Mouse (Mus musculus): ENCODE data around the gene Myo10.

The Myo10 gene

GRCm38 (mm10) chr15:25760304-25760703, 138.0 kb downstream of the Myo10 start:
- DNase-seq (ENCODE audit: low read depth in 2 of 2, low spot score in 2 of 2), result no peak

GRCm38 (mm10) chr15:25761049-25761448, 138.7 kb downstream of the Myo10 start:
- no peak for DNase-seq (ENCODE audit: low read depth in 2 of 2, low spot score in 2 of 2)

- DNase-seq (ENCODE audit: low read depth in 2 of 2, low spot score in 2 of 2), result no peak
These were observed 139.5 kb downstream of the Myo10 start for GRCm38 (mm10) chr15:25761800-25762211.

GRCm38 (mm10) chr15:25762306-25762705, 140.0 kb downstream of the Myo10 start:
- DNase-seq (ENCODE audit: low read depth in 2 of 2, low spot score in 2 of 2), result no peak

GRCm38 (mm10) chr15:25763106-25763505, 140.8 kb downstream of the Myo10 start:
- no peak for DNase-seq (ENCODE audit: low read depth in 2 of 2, low spot score in 2 of 2)

GRCm38 (mm10) chr15:25764653-25765352, 142.5 kb downstream of the Myo10 start:
- no peak for DNase-seq (ENCODE audit: low read depth in 2 of 2, low spot score in 2 of 2)

- no peak for DNase-seq (ENCODE audit: low read depth in 2 of 2, low spot score in 2 of 2)
These were observed 145.5 kb downstream of the Myo10 start for GRCm38 (mm10) chr15:25767777-25768176.

GRCm38 (mm10) chr15:25769524-25770255, 147.4 kb downstream of the Myo10 start:
- DNase-seq (ENCODE audit: low read depth in 2 of 2, low spot score in 2 of 2), result no peak

GRCm38 (mm10) chr15:25771782-25772181, 149.5 kb downstream of the Myo10 start:
- no peak for DNase-seq (ENCODE audit: low read depth in 2 of 2, low spot score in 2 of 2)

GRCm38 (mm10) chr15:25773711-25774513, 151.6 kb downstream of the Myo10 start:
- DNase-seq (ENCODE audit: low read depth in 2 of 2, low spot score in 2 of 2), result peak; percentile 4 to 24

GRCm38 (mm10) chr15:25778937-25779336, 156.6 kb downstream of the Myo10 start:
- no peak for DNase-seq (ENCODE audit: low read depth in 2 of 2, low spot score in 2 of 2)

GRCm38 (mm10) chr15:25779522-25780191, 157.3 kb downstream of the Myo10 start:
- DNase-seq (ENCODE audit: low read depth in 2 of 2, low spot score in 2 of 2), result no peak

- no peak for DNase-seq (ENCODE audit: low read depth in 2 of 2, low spot score in 2 of 2)
These were observed 158.7 kb downstream of the Myo10 start for GRCm38 (mm10) chr15:25781053-25781452.

GRCm38 (mm10) chr15:25785456-25786390, 163.4 kb downstream of the Myo10 start:
- DNase-seq (ENCODE audit: low read depth in 2 of 2, low spot score in 2 of 2), result no peak

GRCm38 (mm10) chr15:25787406-25787805, 165.1 kb downstream of the Myo10 start:
- no peak for DNase-seq (ENCODE audit: low read depth in 2 of 2, low spot score in 2 of 2)

GRCm38 (mm10) chr15:25787965-25788364, 165.6 kb downstream of the Myo10 start:
- DNase-seq (ENCODE audit: low read depth in 2 of 2, low spot score in 2 of 2), result no peak

GRCm38 (mm10) chr15:25788565-25788964, 166.2 kb downstream of the Myo10 start:
- DNase-seq (ENCODE audit: low read depth in 2 of 2, low spot score in 2 of 2), result no peak

- DNase-seq (ENCODE audit: low read depth in 2 of 2, low spot score in 2 of 2), result no peak
These were observed 166.9 kb downstream of the Myo10 start for GRCm38 (mm10) chr15:25789241-25789640.

- DNase-seq (ENCODE audit: low read depth in 2 of 2, low spot score in 2 of 2), result no peak
These were observed 169.5 kb downstream of the Myo10 start for GRCm38 (mm10) chr15:25791660-25792353.

Data from CD8-positive naive resting alpha-beta T cell, adult 2 months (primary cell).